Mouse (Mus musculus) spleen, adult 12 weeks (tissue): Measurements from ENCODE around the gene Pithd1.
"Not testable (repeated sequence)": the region's sequence is repeated elsewhere in the genome, so short reads cannot be mapped to it uniquely, and the experiment has no call there.

ENCODE experiments used
- DNase-seq: peaks from one replicate; pipeline ENCODE4 v3.0.0; 2022; ENCODE audit warnings: low spot score

The Pithd1 gene

DNA sequence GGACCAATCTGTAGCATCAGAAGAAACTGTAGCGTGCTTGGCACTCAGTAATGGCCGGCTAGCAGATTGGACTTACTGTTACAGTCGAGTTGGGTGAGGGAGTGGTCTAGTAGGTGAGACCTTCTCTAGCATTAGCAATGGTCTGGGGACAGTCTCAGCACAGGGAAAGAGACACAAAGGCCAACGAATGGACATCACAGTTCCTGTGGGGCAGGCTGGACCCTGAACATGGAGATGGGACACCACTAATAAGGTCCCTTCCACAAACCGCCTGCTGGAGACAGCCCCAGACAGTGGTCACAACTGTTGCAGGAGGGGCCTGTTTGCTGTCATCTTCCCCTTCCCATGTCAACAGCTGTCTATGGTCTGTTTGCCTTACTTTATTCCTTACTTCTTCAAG, 25.4 kb downstream of the Pithd1 start:
- no peak for DNase-seq

DNA sequence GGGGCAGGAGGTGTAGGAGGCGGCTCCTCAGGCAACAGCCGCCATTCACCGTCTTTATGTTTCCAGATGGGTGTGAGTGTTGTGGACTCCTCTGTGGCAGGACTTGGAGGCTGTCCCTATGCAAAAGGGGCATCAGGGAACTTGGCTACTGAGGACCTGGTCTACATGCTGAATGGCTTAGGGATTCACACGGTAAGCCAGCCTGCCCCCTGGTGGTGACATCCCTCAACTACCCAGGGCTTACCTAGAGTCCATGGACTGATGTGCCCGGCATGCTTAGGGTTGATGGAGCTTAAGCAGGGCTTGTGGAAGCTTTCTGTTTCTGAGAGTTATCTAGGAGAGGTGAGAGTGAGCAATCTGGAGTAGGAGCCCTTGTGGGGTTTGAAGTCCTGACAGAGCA, 26.3 kb downstream of the Pithd1 start:
- DNase-seq, result peak; percentile 77

DNA sequence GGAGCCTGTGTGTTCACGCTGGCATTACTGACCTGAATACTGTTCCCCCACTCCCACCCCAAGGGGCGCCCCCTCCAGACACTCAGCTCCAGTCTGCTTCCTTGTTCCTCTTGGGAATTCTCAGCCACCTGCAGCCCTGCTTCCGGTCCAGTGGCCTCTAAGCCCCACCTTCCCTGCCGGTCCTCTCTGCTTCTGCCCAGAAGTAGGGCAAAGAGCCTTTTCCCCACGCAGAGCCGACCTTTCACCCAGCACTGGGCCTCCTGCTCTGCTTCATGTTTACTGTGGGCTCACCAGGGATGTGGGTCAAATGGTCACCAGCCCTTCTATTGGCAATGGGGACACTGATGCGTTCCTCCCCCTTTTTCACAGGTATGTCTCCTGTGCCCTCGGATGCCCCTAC, 28.7 kb downstream of the Pithd1 start:
- DNase-seq, result no peak

GRCm38 (mm10) chr4:135955886-135956285, 31.2 kb downstream of the Pithd1 start:
- DNase-seq, result no peak

DNA sequence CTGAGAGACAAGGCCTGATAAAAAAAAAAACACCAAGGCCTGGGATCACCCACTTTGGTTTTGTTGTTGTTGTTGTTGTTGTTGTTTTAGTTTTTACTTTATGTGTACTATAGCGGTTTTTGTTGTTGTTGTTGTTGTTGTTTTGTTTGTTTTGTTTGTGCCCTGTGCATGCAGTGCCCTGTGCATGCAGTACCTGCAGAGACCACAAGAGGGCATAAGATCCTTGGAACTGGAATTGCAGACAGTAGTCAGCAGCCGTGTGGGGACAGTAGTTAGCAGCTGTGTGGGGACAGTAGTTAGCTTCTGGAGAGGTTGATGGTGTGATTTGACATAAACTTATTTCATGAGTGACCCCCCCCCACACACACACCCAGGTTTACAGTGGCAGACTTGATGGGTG, 32.8 kb downstream of the Pithd1 start:
- DNase-seq, result no peak

DNA sequence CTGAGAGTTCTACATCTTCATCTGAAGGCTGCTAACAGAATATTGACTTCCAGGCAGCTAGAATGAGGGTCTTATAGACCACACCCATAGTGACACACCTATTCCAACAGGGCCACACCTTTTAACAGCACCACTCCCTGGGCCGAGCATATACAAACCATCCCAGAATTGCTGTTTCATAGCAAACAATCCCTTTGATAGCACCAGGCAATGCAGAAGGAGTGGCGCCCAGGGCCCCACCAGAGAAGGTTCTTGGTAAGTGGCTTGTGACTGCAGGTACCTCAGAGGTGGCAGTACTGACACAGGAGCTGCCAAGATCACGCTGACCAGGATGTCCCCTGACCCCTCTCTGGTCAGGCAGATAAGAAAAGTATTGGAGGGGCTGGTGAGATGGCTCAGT, 33.9 kb downstream of the Pithd1 start:
- no peak for DNase-seq

DNA sequence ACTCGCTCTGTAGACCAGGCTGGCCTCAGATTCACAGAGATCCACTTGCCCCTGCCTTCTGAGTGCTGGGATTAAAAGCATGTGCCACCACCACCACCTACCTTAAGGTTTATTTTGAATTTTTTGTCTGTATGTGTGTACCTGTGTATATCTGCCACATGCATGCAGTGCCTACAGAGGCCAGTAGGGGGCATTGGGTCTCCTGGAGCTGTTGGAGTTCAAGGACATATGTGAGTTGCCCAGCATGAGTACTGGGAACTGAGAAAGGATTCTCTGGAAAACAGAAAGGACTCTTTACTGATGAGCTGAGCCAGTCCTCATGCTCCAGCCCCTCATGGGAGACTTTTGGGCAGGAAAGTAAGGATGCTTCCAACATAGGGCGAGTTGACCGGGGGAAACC, 35.6 kb downstream of the Pithd1 start:
- DNase-seq, result no peak

- DNase-seq, result no peak
Measured at GRCm38 (mm10) chr4:135950365-135950764, 36.7 kb downstream of the Pithd1 start.

- no peak for DNase-seq
Measured at GRCm38 (mm10) chr4:135949911-135950310, 37.2 kb downstream of the Pithd1 start.

GRCm38 (mm10) chr4:135949475-135949874, 37.6 kb downstream of the Pithd1 start:
- DNase-seq, result no peak

DNA sequence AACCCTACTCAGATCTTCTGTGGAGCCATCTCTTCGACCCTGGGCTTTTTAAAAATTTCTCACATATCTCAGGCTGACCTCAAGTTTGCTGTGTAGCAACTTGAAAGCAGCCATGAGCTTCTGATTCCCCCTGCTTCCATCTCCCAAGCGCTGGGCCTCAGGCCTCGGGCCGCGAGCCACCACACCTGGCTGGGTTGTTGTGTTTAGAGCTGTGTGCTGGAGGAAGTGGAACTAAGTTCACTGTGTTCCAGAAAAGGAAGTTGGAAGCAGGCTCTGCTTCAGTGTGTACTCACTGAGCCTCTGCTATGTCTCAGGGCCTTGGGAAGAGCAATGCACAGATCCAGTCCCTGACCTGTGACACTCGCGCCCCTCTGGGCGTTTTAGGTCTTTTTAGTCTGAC, 38.9 kb downstream of the Pithd1 start:
- no peak for DNase-seq

DNA sequence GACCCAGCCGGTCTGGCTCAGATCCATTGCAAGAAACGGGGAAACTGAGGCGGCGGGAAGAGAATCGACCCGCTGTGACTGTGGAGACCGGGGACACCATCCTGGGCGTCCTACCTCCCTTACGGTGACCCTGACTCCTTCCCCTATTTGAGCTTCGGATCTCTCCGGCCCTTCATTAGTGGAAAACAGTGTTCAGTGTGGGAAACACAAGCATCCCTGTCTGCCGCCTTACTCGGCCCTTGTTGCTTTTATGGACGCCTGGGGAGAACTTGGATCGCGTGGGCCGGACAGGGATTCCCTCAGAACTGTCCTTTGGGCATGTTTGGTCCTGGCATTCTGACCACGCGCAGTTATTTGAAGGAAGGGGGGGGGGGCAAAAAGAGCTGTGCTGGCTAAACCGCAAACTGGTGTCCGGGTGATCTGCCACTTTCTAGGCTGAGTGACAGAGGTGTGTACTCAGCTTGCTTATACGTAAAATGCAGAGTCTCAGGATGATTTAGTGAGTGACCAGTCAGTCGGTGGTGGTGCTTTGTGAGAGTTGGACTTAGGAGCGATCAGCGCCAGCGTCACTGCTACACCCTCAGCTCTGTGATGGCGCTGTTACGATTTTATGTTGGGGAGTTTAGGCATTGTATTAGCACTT, 40.3 kb downstream of the Pithd1 start:
- no peak for DNase-seq

DNA sequence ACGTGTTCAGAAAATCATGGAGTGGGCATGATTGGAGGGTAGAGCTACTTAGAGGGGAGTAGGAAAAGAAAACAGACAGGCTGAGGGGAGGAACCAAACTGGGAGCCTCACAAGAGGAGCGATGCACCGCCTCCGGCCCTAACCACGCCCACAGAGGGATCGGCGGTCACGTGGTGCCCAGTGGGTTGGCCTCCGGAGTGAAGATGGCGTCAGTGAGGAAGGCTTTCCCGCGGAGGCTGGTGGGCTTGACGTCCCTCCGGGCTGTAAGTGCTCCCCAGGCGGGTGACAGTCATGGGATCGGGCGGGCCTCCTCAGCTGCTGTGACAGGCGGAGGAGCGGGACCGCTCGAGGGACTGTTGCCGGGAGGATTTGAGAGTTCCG, 40.8 kb downstream of the Pithd1 start, which contains the start of gene Hmgcl:
TSS of gene Hmgcl (plus strand) at position 171 of the 381 bp plus-strand sequence.
- peak; percentile 90 for DNase-seq

- DNase-seq, result no peak
Measured at GRCm38 (mm10) chr4:135945706-135946105, 41.4 kb downstream of the Pithd1 start.

DNA sequence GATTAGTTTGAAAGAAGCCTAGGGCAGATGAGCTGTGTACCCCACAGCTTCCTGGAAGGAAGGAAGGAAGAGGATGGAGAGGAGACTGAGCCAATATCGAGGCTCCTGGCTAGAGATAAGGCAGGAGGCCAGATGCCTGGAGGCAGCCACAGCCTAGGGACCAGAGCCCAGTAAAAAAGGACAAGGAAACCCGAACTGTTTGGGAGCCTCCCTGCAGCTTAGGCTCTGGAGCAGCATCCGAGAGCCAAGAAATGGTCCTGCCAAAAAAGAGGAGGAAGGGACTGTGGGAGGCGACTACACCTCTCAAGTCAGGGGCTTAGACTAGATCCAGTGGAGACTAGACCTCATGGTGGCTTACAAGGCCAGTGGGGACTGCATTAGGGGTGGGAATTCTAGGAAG, 43.7 kb downstream of the Pithd1 start:
- DNase-seq, result no peak

- no peak for DNase-seq
Measured at GRCm38 (mm10) chr4:135942193-135942592, 44.9 kb downstream of the Pithd1 start.

GRCm38 (mm10) chr4:135941026-135941425, 46.0 kb downstream of the Pithd1 start:
- not testable (repeated sequence) for DNase-seq

GRCm38 (mm10) chr4:135938858-135939257, 48.2 kb downstream of the Pithd1 start:
- DNase-seq, result no peak

DNA sequence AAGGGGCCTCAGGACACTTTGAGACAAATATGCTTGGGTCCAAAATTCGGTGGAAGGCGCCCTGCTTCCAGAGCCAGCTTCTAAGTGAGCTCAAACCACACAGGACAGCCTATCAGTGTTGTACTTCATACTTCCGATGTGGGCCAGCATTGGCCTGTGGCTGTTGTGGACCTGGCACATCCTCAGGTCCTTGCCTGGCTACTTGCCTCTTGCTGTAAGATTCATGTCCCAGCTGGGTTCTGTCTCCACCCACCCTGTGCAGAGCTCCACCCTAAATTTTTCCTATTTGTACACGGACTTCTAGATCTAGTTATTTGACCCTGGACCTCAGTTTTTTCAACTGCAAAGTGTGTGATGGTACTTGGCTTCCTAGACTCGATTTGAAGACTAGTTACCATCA, 51.6 kb downstream of the Pithd1 start:
- DNase-seq, result no peak

DNA sequence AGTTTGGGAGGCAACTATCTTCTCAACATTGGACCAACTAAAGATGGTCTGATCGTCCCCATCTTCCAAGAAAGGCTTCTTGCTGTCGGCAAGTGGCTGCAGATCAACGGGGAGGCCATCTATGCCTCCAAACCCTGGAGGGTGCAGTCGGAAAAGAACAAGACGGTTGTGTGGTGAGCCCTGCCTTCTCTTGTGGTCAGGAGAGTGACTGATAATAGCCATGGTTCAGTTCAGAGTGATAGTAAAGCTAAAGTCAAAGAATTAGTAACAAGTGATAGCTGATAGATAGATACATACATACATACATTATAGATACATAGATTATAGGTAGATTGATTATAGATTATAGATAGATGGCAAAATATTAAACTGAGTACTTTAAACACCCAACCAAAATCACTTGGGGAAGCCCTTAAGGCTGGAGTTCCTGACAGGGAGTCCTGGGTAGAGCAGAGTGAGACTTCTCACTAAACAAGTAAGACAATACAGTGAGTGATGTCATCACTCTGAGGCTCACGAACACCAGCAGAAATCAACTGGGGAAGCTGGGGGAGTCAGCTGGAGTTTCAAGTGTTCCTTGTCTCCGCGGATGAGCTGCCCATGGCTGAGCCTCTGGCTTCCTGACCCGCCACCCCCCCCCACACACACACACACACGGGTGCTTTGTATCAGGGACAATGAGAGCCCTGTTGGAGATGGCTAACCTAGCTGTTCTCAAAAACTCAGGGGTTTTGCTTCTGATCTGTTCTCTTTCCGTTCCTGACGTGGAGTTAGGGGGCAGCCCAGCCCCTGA, 52.2 kb downstream of the Pithd1 start:
- DNase-seq, result no peak

- DNase-seq, result no peak
Measured at GRCm38 (mm10) chr4:135931832-135932231, 55.2 kb downstream of the Pithd1 start.

GRCm38 (mm10) chr4:135930239-135930638, 56.8 kb downstream of the Pithd1 start:
- DNase-seq, result no peak

- DNase-seq, result no peak
Measured at GRCm38 (mm10) chr4:135929828-135930227, 57.2 kb downstream of the Pithd1 start.

GRCm38 (mm10) chr4:135929405-135929804, 57.7 kb downstream of the Pithd1 start:
- no peak for DNase-seq
